Mouse (Mus musculus): ENCODE measurements around the gene Nod1.

DNA sequence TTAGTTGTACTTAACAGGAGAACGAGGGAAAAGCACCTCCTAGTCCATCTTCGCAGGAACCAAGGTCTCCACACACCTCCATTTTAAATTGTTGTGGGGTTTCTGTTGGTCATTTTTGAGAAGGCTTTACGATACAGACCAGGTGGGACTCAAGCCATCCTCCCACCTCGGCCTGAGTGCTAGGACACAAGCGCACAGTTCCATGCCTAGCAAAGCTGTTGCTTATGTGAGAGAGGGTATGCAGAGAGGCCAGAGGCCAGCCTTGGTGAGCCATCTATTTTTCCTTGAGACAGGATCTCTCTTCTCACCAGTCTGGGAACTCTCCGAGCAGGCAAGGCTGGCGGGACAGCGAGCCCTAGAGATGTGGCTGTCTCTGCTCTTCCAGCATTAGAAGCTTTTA lies 11.7 kb upstream of the Nod1 start:
- no peak for TF ChIP-seq TAL1 (IDR thresholded peaks at IDR 0.05; ENCODE audit: low read length)
- TF ChIP-seq GATA1 (IDR thresholded peaks at IDR 0.05; ENCODE audit: low read length): no peak
